In the genomic region with DNA sequence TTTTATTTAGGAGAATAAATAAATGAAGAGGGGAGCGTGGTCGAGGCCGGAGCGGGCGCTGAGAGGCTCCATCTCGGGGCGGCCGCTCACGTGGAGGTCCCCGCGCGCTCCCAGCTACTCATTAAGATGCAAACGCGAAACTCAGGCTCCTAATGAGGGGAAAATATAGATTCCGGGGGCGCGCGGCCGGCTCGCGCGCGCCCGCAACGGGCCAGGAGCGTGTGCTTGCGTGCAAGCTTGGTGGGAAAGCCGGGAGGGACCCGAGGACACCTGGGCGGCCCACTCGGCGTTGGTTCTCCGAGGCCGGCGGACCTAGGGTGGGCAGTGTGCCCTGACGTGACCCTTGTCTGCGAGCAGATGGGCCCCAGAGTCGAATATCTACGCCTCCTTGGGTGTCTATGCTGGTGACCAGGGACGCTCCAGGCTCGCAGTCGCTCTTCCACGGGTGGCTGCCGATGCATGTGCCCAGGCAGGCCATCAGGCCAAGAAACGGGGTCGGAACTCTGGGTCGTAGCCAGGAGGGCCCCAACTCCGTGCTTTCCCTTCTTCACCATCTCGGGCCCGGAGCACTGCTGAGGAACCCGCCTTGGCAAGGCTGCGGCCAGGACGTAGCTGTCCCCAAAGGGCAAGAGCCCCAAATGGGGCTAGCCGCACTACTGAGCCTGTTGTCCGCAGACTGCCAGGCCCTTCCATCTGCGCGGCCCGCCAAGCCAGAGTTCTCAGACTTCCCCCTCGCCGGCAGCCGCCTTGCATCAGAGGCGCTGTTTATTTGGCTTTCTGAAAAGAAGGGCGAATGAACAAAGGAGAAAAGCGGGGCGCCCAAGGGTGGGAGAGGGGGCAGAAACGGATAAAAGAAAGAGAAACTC, we compare ENCODE assay signal across 8 mouse cellular contexts. TPM values are rescaled to one million over a fixed set of nuclear protein-coding genes. Genes with fewer than 3 reads are reported as not detected.
DNase-seq lines count a peak whose midpoint lies in the region; ATAC-seq lines count a peak whose summit lies in the region.

No protein-coding gene starts in this region.

- no peaks in the 10 kb centered on the region for H3K36me3 ChIP-seq in hindbrain, embryonic 11.5 days (ENCODE audit: control insufficient read depth, insufficient read depth, low read length)

- peaks cover 17% of the 10 kb centered on the region for H3K4me1 ChIP-seq in hindbrain, embryonic 11.5 days (replicated peaks; ENCODE audit: control insufficient read depth, insufficient read depth, low read length)

- peak overlapping the region; percentile 98 for H3K4me3 ChIP-seq in hindbrain, embryonic 11.5 days (ENCODE audit: low read depth, low read length)

- H3K4me2 ChIP-seq in hindbrain, embryonic 11.5 days (replicated peaks; ENCODE audit: low read depth, low read length), result peak overlapping the region; percentile 55

- H3K27me3 ChIP-seq in hindbrain, embryonic 11.5 days (ENCODE audit: control insufficient read depth, insufficient read depth, low read length), result no peaks in the 10 kb centered on the region; the same call in 1 of the 2 replicates

- H3K9me3 ChIP-seq in hindbrain, embryonic 11.5 days (ENCODE audit: control insufficient read depth, low read length), result no peaks in the 10 kb centered on the region

- peak; percentile 18 for ATAC-seq in hindbrain, embryonic 11.5 days (ENCODE audit: low FRiP score)

- peak overlapping the region; percentile 29 for H3K9ac ChIP-seq in hindbrain, embryonic 11.5 days (ENCODE audit: low read depth, low read length)

- DNase-seq in Muller cell, postnatal 12 days (ENCODE audit: inconsistent ontology term), result peak; percentile 89
- DNase-seq in cerebellum, adult 9-10 months, result peak; percentile 85
- DNase-seq in frontal cortex, postnatal 10 days (ENCODE audit: low spot score in 2 of 2), result peak; percentile 66 to 72
- DNase-seq in hindbrain, embryonic 11.5 days (ENCODE audit: low spot score), result no peak
- DNase-seq in layer of hippocampus, postnatal 25 days (ENCODE audit: extremely low spot score in 1 of 2, low spot score in 1 of 2), result peak; percentile 48 to 55
- DNase-seq in lung, postnatal 25 days (ENCODE audit: low spot score), result peak; percentile 68
- DNase-seq in retina, postnatal 1 day, result peak; percentile 76
- DNase-seq in thymus, postnatal 4 days, result peak; percentile 73

- H3K27ac ChIP-seq in hindbrain, embryonic 11.5 days (ENCODE audit: low read depth, low read length), result peak overlapping the region; percentile 81

- WGBS in hindbrain, embryonic 11.5 days, result under 1% methylated on average over 60 of the region's 66 CpGs

RNA-seq across cellular contexts. Expression of a gene that starts 1.0 kb away (rescaled TPM):
- 33.7 and 36.7 TPM in 2 replicates for polyA plus RNA-seq in hindbrain, embryonic 11.5 days (2014; fragmentation: Nextera tagmentation; extraction: Ambion mirVana)
- 10 to 100 TPM; 57.3 to 64.0 TPM for total RNA-seq in layer of hippocampus, postnatal 25 days (2021)
